In genomic region chr12:8619827-8620677, GRCm38 (mm10) we compare ENCODE assay signal across 14 mouse cellular contexts. TPM values are rescaled to one million over a fixed set of nuclear protein-coding genes. Genes with fewer than 3 reads are reported as not detected.
DNase-seq lines count a peak whose midpoint lies in the region; ATAC-seq and TF ChIP-seq lines count a peak whose summit lies in the region.
"Had no signal": no experiment of that assay in that cellular context is flagged by ENCODE, and none has a peak within 500 bp of the region (broad histone marks: within the 10 kb centered on the region; RNA-seq: fewer than 3 reads in every experiment).

No protein-coding gene starts in this region.

- intact Hi-C loops in heart, adult 2 months (cut with DNase I) = no loop called here

- ATAC-seq in hindbrain, embryonic 12.5 days (ENCODE audit: low FRiP score) = peak; percentile 81
- ATAC-seq in midbrain, embryonic 13.5 days = peak; percentile 56

- H3K27me3 ChIP-seq in heart, adult 2 months (ENCODE audit: control insufficient read depth, insufficient read depth, low read length) = no peaks in the 10 kb centered on the region
- H3K27me3 ChIP-seq in hindbrain, embryonic 12.5 days = no peaks in the 10 kb centered on the region
- H3K27me3 ChIP-seq in midbrain, embryonic 13.5 days = no peaks in the 10 kb centered on the region

- no peaks in the 10 kb centered on the region for H3K79me2 ChIP-seq in heart, adult 2 months (replicated peaks; ENCODE audit: control insufficient read depth, insufficient read depth, low read length)

- no peak overlapping the region for H3K9ac ChIP-seq in heart, adult 2 months (ENCODE audit: low read depth, low read length)
- no peak overlapping the region for H3K9ac ChIP-seq in hindbrain, embryonic 12.5 days
- no peak overlapping the region for H3K9ac ChIP-seq in midbrain, embryonic 13.5 days (replicated peaks)

- no peak overlapping the region for H3K27ac ChIP-seq in heart, adult 2 months
- no peak overlapping the region for H3K27ac ChIP-seq in hindbrain, embryonic 12.5 days
- H3K27ac ChIP-seq in midbrain, embryonic 13.5 days = no peak overlapping the region
- H3K27ac ChIP-seq: macrophage had no signal

- no peak for TF ChIP-seq POLR2A in heart, adult 2 months (IDR thresholded peaks at IDR 0.05; ENCODE audit: insufficient read depth, low read depth, low read length)

- H3K4me1 ChIP-seq in heart, adult 2 months (ENCODE audit: control insufficient read depth, insufficient read depth, low read length) = no peaks in the 10 kb centered on the region
- H3K4me1 ChIP-seq in hindbrain, embryonic 12.5 days = no peaks in the 10 kb centered on the region
- H3K4me1 ChIP-seq in midbrain, embryonic 13.5 days (replicated peaks) = no peaks in the 10 kb centered on the region

- H3K4me3 ChIP-seq in heart, adult 2 months = no peak overlapping the region
- H3K4me3 ChIP-seq in hindbrain, embryonic 12.5 days = no peak overlapping the region
- no peak overlapping the region for H3K4me3 ChIP-seq in midbrain, embryonic 13.5 days (replicated peaks)

- DNase-seq in heart, adult 11 months = peak; percentile 74
- DNase-seq in heart, adult 2 months = no peak
- peak; percentile 21 for DNase-seq in MN1 (ENCODE audit: low spot score)
- DNase-seq in heart, adult 8-10 months (ENCODE audit: low spot score) = no peak
- DNase-seq in adrenal gland, adult 8-10 months = no peak
- no peak for DNase-seq in Muller cell, postnatal 12 days (ENCODE audit: inconsistent ontology term)
- DNase-seq: cerebellum, adult 8-10 months; heart, adult 18-20 months; kidney, postnatal 10 days had no signal

- no peak for TF ChIP-seq EP300 in heart, adult 2 months (IDR thresholded peaks at IDR 0.05; ENCODE audit: insufficient read depth, low read depth, low read length)

- H3K9me3 ChIP-seq in hindbrain, embryonic 12.5 days (replicated peaks) = no peaks in the 10 kb centered on the region
- H3K9me3 ChIP-seq in midbrain, embryonic 13.5 days = no peaks in the 10 kb centered on the region

- H3K36me3 ChIP-seq in heart, adult 2 months (ENCODE audit: control insufficient read depth, insufficient read depth, low read length) = no peaks in the 10 kb centered on the region
- no peaks in the 10 kb centered on the region for H3K36me3 ChIP-seq in hindbrain, embryonic 12.5 days
- H3K36me3 ChIP-seq in midbrain, embryonic 13.5 days = peaks cover 4% of the 10 kb centered on the region; the same call in 1 of the 2 replicates

- no peak for TF ChIP-seq CTCF in heart, adult 2 months (IDR thresholded peaks at IDR 0.05)

- WGBS in heart, adult 2 months = 94% methylated on average over 9 of the region's 9 CpGs
- 83% methylated on average over 9 of the region's 9 CpGs for WGBS in hindbrain, embryonic 12.5 days
- WGBS in midbrain, embryonic 13.5 days = 82% methylated on average over 9 of the region's 9 CpGs

- H3K4me2 ChIP-seq in hindbrain, embryonic 12.5 days (replicated peaks) = no peak overlapping the region
- no peak overlapping the region for H3K4me2 ChIP-seq in midbrain, embryonic 13.5 days (replicated peaks)

RNA-seq across cellular contexts. Expression of gene Slc7a15, which starts 21.2 kb away (rescaled TPM):
- total RNA-seq in heart, adult 2 months (2021) = not detected
- polyA plus RNA-seq in heart, adult 2 months (2012; rRNA removed) = not detected in 2 replicates
- polyA plus RNA-seq in hindbrain, embryonic 12.5 days (2016; fragmentation: Nextera tagmentation; extraction: Ambion mirVana) = not detected in 2 replicates
- polyA plus RNA-seq in midbrain, embryonic 13.5 days (2015; fragmentation: Nextera tagmentation; extraction: Ambion mirVana) = not detected in 2 replicates
- not detected for total RNA-seq in heart, adult 8-10 months (2022)
- total RNA-seq in adrenal gland, adult 8-10 months (2022) = not detected
- total RNA-seq: heart, adult 18-20 months; left cerebral cortex, postnatal 25 days had no signal
- polyA plus RNA-seq: C2C12, macrophage had no signal

RNA-seq across cellular contexts. Expression of gene Pum2, which starts 53.9 kb away (rescaled TPM):
- 100 to 1,000 TPM; 130 TPM for total RNA-seq in heart, adult 2 months (2021)
- polyA plus RNA-seq in heart, adult 2 months (2012; rRNA removed) = 38.6 and 68.9 TPM in 2 replicates
- 64.0 and 65.4 TPM in 2 replicates for polyA plus RNA-seq in hindbrain, embryonic 12.5 days (2016; fragmentation: Nextera tagmentation; extraction: Ambion mirVana)
- polyA plus RNA-seq in midbrain, embryonic 13.5 days (2015; fragmentation: Nextera tagmentation; extraction: Ambion mirVana) = 58.6 and 66.7 TPM in 2 replicates
- total RNA-seq in heart, adult 8-10 months (2022) = 100 to 1,000 TPM; 122 to 130 (median 125) TPM
- total RNA-seq in adrenal gland, adult 8-10 months (2022) = 100 to 1,000 TPM; 152 to 158 (median 154) TPM

Comparison
In these comparisons a context has a peak if more than half of its experiments do, and no peak if none do; other contexts are left out.
1. DNase-seq: peak in heart, adult 11 months (single experiment) and MN1 (single experiment); none in heart, adult 2 months (0 of 2), heart, adult 8-10 months (single experiment), adrenal gland, adult 8-10 months (single experiment) and Muller cell, postnatal 12 days (single experiment).